Mouse (Mus musculus) layer of hippocampus, postnatal 25 days (tissue): ENCODE measurements around the gene Hcls1. TPM values are rescaled to one million over a fixed set of nuclear protein-coding genes. Genes with fewer than 3 reads are reported as not detected.

Experiments
- DNase-seq, 2 experiments: peaks; one replicate each; pipeline ENCODE4 v3.0.0; 2022; ENCODE audit warnings: mixed read lengths in 2 of 2, low spot score in 1 of 2; ENCODE audit errors: extremely low spot score in 1 of 2
- total RNA-seq, 2 experiments: library from RNA; stranded (reverse); gene quantifications; 2 replicates each; pipeline ENCODE4 v1.2.3; 2021

The Hcls1 gene
- total RNA-seq: 1 to 10 TPM; 4.0 to 4.4 TPM

GRCm38 (mm10) chr16:36934841-36935620 is at the start of gene Hcls1:
TSS of gene Hcls1 (plus strand) at chr16:36934983.
- no peak for DNase-seq

- no peak for DNase-seq
These were observed 48.9 kb upstream of the Hcls1 start for GRCm38 (mm10) chr16:36885912-36886311.

DNA sequence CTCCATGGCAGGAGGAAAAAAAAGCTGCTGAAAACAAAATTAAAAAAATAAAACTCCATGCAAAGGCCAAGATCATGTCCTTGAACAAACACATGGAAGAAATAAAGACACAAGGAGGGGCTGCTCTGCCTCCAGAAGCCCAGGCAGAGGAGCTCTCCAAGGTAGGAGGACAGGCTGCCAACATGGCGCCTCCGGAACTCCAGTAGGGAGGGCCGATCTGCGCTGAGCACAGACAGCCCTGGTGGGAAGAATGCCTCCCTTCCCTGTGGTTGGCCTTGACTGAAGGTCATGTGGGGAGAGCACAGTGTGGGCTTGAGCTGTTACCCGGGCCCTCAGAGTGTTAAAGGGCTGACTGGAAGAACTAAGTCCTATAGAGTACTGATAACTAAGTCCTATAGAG is 47.2 kb upstream of the Hcls1 start:
- DNase-seq: no peak

- no peak for DNase-seq
These were observed 44.2 kb upstream of the Hcls1 start for GRCm38 (mm10) chr16:36890559-36890958.

DNA sequence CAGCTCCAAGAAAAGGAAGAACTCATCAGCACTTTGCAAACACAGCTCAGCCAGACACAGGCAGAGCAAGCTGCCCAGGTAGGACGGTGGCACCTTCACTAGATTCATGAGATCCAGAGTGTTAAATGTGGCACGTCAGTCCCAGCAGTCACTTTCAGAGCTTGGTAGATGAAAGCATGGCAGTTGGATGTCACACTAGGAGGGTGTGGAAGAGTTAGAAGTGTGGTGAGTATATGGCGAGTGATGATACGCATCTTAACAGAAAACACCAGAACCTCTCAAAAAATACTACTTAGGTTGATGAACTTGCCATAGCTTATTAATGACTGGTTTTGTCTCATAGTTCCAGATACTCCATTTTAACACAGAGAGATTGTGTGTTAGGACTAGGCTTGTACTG is 43.4 kb upstream of the Hcls1 start:
- no peak for DNase-seq

DNA sequence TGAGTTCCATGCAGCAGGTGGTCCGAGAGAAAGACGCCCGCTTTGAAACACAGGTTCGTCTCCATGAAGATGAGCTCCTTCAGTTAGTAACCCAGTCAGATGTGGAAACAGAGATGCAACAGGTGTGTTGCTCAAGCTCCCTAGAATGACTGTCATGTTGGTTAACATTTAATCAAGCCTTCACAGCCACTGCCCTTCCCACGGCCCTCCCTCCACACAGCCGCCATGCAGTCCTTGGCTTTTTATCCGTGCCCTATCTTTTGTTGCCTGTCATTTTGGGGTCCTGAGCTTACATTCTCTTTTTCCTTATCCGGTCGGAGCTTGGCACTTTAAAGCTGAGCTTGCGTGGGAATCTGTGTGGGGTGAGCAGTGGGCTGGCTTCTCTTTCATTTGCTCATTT is 41.5 kb upstream of the Hcls1 start:
- DNase-seq: no peak

GRCm38 (mm10) chr16:36896712-36897111 is 38.1 kb upstream of the Hcls1 start:
- DNase-seq: no peak

- no peak for DNase-seq
These were observed 31.6 kb upstream of the Hcls1 start for GRCm38 (mm10) chr16:36903156-36903555.

DNA sequence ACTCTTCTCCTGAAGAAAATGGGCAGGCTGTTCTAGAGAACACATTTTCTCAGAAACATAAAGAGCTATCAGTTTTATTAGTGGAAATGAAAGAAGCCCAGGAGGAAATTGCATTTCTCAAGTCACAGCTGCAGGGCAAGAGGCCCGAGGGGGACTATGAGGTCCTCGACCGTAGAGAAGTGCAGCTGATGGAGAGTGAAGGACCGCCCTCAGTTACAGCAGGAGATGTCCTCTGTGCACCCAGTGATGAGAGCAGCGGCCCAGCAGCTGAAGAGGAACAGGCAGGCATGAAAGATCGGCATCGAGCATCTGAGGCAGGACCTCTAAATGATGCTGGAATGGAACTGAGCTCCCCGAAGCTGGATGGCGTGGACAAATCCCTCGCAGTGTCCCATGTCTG is 22.9 kb upstream of the Hcls1 start:
- no peak for DNase-seq

GRCm38 (mm10) chr16:36912311-36912710 is 22.5 kb upstream of the Hcls1 start:
- DNase-seq: no peak

GRCm38 (mm10) chr16:36914195-36914594 is 20.6 kb upstream of the Hcls1 start:
- no peak for DNase-seq

DNA sequence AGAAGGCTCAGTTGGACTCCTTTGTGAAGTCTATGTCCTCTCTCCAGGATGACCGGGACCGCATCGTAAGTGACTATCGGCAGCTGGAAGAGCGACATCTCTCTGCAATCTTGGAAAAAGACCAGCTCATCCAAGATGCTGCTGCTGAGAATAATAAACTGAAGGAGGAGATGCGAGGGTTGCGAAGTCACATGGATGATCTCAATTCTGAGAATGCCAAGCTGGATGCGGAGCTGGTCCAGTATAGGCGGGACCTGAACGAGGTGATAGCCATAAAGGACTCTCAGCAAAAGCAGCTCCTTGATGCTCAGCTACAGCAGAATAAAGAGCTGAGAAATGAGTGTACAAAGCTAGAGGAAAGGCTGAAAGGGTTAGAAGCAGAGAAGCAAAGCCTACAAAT is 16.3 kb upstream of the Hcls1 start:
- no peak for DNase-seq

- DNase-seq: no peak
These were observed 14.4 kb upstream of the Hcls1 start for GRCm38 (mm10) chr16:36920410-36920809.

DNA sequence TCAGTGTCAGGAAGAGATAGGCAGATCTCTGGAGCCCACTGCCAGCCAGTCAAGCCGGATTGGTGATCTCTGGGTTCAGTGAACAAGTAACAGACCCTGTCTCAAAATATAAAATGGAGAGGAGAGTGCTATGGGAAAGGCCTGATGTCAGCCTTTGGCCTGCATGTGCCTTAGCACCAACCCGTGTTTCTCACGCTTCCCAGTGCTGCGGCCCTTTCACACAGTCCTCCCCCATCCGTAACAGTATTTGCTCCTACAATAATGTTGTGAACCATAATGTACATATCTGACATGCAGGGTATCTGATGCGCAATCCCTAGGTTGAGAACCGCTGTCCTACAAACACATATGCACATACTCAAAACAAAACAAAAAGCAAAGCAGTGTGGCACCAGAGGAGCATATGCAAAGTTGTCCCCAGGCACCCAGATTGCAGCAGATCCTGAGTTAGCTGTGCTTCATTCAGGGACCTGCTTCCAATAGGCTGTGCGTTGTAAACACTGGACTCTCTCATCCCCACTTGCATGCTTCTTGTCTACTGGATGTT is 13.6 kb upstream of the Hcls1 start:
- DNase-seq: no peak

GRCm38 (mm10) chr16:36921980-36922379 is 12.8 kb upstream of the Hcls1 start:
- no peak for DNase-seq

- DNase-seq: no peak
These were observed 10.5 kb upstream of the Hcls1 start for GRCm38 (mm10) chr16:36924312-36924711.

GRCm38 (mm10) chr16:36925351-36925750 is 9.4 kb upstream of the Hcls1 start:
- no peak for DNase-seq

- DNase-seq: peak in 1 of 2 experiments; percentile 14
These were observed 9.0 kb upstream of the Hcls1 start for GRCm38 (mm10) chr16:36925797-36926196.

- DNase-seq: no peak
These were observed 8.0 kb upstream of the Hcls1 start for GRCm38 (mm10) chr16:36926514-36927447.

DNA sequence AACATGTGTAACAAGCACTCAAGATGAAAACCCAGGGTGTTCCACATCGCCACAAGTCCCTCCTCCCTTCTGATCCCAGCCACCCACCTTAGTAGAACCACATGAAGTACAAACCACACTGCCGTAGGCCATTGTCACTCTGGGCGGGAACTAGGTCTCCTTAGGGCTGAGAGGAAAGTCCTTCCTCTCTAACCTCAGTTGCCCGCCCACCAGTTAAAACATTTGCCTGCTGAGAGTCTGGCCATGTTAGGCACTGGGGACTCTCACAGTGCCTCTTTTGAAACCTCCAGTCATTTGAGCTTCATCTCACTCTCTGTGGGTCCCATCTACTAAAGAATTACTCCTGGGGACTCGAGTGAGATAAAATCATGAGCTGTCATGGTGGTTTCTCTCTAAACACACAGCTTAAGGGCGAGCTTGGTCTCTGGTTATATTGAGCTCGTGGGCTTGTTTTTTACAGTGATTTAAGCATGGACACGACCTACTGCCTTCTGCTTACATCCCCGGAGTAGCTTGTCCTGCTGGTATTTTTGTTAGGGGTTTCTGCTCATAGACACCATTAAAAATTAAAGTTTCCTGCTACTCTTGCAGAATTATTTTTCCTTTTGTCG is 7.2 kb upstream of the Hcls1 start:
- no peak for DNase-seq

GRCm38 (mm10) chr16:36928106-36928500 is 6.7 kb upstream of the Hcls1 start:
- DNase-seq: no peak
